Mouse (Mus musculus) forebrain, embryonic 15.5 days (tissue): ENCODE data around the gene Hoxd4. TPM values are rescaled to one million over a fixed set of nuclear protein-coding genes. Genes with fewer than 3 reads are reported as not detected.

ENCODE experiments used
- ATAC-seq: fragments of 200-750 bp; cut with Nextera tagmentation; replicated peaks from 2 replicates; pipeline ENCODE4 v1.8.0; 2017; ENCODE audit warnings: mild to moderate bottlenecking, moderate TSS enrichment, moderate library complexity
- H3K27ac ChIP-seq: fragments of 300-500 bp; sonication (generic); replicated peaks from 2 replicates; pipeline ENCODE4 v1.5.1; 2015; ENCODE audit warnings: mild to moderate bottlenecking, inconsistent platforms
- H3K27me3 ChIP-seq: fragments of 300-500 bp; sonication (generic); 2 replicates; pipeline ENCODE4 v1.6.1; 2015; ENCODE audit warnings: inconsistent platforms
- H3K36me3 ChIP-seq: fragments of 300-500 bp; sonication (generic); 2 replicates; pipeline ENCODE4 v1.6.1; 2015; ENCODE audit warnings: mild to moderate bottlenecking, inconsistent platforms
- H3K4me1 ChIP-seq: fragments of 300-500 bp; sonication (generic); 2 replicates; pipeline ENCODE4 v1.6.1; 2015; ENCODE audit warnings: inconsistent platforms
- H3K4me2 ChIP-seq: fragments of 300-500 bp; sonication (generic); replicated peaks from 2 replicates; pipeline ENCODE4 v1.6.1; 2015; ENCODE audit warnings: mild to moderate bottlenecking, inconsistent platforms
- H3K4me3 ChIP-seq: fragments of 300-500 bp; sonication (generic); 2 replicates; pipeline ENCODE4 v1.5.1; 2015; ENCODE audit warnings: mild to moderate bottlenecking, inconsistent platforms
- H3K9ac ChIP-seq: fragments of 300-500 bp; sonication (generic); replicated peaks from 2 replicates; pipeline ENCODE4 v1.6.1; 2015; ENCODE audit warnings: mild to moderate bottlenecking, inconsistent platforms
- H3K9me3 ChIP-seq: fragments of 300-500 bp; sonication (generic); 2 replicates; pipeline ENCODE4 v1.6.1; 2016; ENCODE audit warnings: inconsistent platforms
- WGBS: fragments of 180-500 bp; shearing (Covaris S2); methylation state at CpG from one replicate; pipeline ENCODE4 v1.1.7; 2015; ENCODE audit warnings: mixed read lengths; 5-methylcytosine and 5-hydroxymethylcytosine counted together
- polyA plus RNA-seq: library from polyadenylated mRNA; unstranded; fragments of >200 nt; fragmentation: Nextera tagmentation; extraction: Ambion mirVana; gene quantifications from 2 replicates; pipeline ENCODE4 v1.2.1, GENCODE M21; 2015

The Hoxd4 gene
- polyA plus RNA-seq, 1 experiment from 2014 or later = not detected

- no peak for ATAC-seq
- H3K9me3 ChIP-seq = no peaks in the 10 kb centered on the region
- peaks cover 97% of the 10 kb centered on the region for H3K27me3 ChIP-seq
- WGBS = 3% methylated on average over 2 of the region's 2 CpGs
- peaks cover 4% of the 10 kb centered on the region; the same call in 1 of the 2 replicates for H3K4me1 ChIP-seq
- H3K27ac ChIP-seq = no peak overlapping the region
- H3K36me3 ChIP-seq = no peaks in the 10 kb centered on the region
- H3K9ac ChIP-seq = no peak overlapping the region
- no peak overlapping the region for H3K4me3 ChIP-seq
- no peak overlapping the region for H3K4me2 ChIP-seq
Observed at GRCm38 (mm10) chr2:74739476-74739800, 27.7 kb downstream of the Hoxd4 start.

- peaks cover 97% of the 10 kb centered on the region for H3K27me3 ChIP-seq
- WGBS = under 1% methylated on average over 14 of the region's 14 CpGs
- no peak overlapping the region for H3K4me3 ChIP-seq
Observed at GRCm38 (mm10) chr2:74739869-74740268, 28.1 kb downstream of the Hoxd4 start.

GRCm38 (mm10) chr2:74740311-74741091 lies 28.8 kb downstream of the Hoxd4 start:
- H3K9me3 ChIP-seq = no peaks in the 10 kb centered on the region
- no peak overlapping the region for H3K4me3 ChIP-seq
- H3K4me1 ChIP-seq = peaks cover 4% of the 10 kb centered on the region; the same call in 1 of the 2 replicates
- no peak overlapping the region for H3K9ac ChIP-seq
- WGBS = under 1% methylated on average over 43 of the region's 43 CpGs
- peaks cover 97% of the 10 kb centered on the region for H3K27me3 ChIP-seq
- no peak overlapping the region for H3K27ac ChIP-seq
- ATAC-seq = no peak
- H3K4me2 ChIP-seq = no peak overlapping the region
- H3K36me3 ChIP-seq = no peaks in the 10 kb centered on the region

More at GRCm38 (mm10) chr2:74739869-74740268, 28.1 kb downstream of the Hoxd4 start:
- no peaks in the 10 kb centered on the region for H3K9me3 ChIP-seq
- no peak overlapping the region for H3K27ac ChIP-seq
- no peaks in the 10 kb centered on the region for H3K36me3 ChIP-seq
- H3K9ac ChIP-seq = no peak overlapping the region
- no peak overlapping the region for H3K4me2 ChIP-seq
- no peak for ATAC-seq
- peaks cover 4% of the 10 kb centered on the region; the same call in 1 of the 2 replicates for H3K4me1 ChIP-seq

GRCm38 (mm10) chr2:74741252-74741978 lies 29.7 kb downstream of the Hoxd4 start:
- Histone ChIP-seq H3K4me2 (no peak overlapping the region), H3K4me1 (no peaks in the 10 kb centered on the region), H3K9ac (no peak overlapping the region), H3K9me3 (no peaks in the 10 kb centered on the region), H3K4me3 (no peak overlapping the region), H3K36me3 (no peaks in the 10 kb centered on the region), H3K27ac (no peak overlapping the region), H3K27me3 (peaks cover 97% of the 10 kb centered on the region)
- WGBS = 30% methylated on average over 2 of the region's 3 CpGs
- ATAC-seq = no peak

- no peak overlapping the region for H3K27ac ChIP-seq
- H3K36me3 ChIP-seq = no peaks in the 10 kb centered on the region
- no peak overlapping the region for H3K9ac ChIP-seq
- H3K4me2 ChIP-seq = no peak overlapping the region
- no peak overlapping the region for H3K4me3 ChIP-seq
- no peaks in the 10 kb centered on the region for H3K9me3 ChIP-seq
- ATAC-seq = no peak
- H3K4me1 ChIP-seq = no peaks in the 10 kb centered on the region
- peaks cover 97% of the 10 kb centered on the region for H3K27me3 ChIP-seq
Observed at GRCm38 (mm10) chr2:74741979-74742277, 30.2 kb downstream of the Hoxd4 start.

- no peak overlapping the region for H3K9ac ChIP-seq
- WGBS = under 1% methylated on average over 6 of the region's 6 CpGs
- peaks cover 9% of the 10 kb centered on the region for H3K4me1 ChIP-seq
- H3K27ac ChIP-seq = no peak overlapping the region
- H3K27me3 ChIP-seq = peaks cover 96% of the 10 kb centered on the region
- H3K9me3 ChIP-seq = no peaks in the 10 kb centered on the region
- ATAC-seq = no peak
- H3K4me3 ChIP-seq = no peak overlapping the region
- H3K36me3 ChIP-seq = no peaks in the 10 kb centered on the region
- no peak overlapping the region for H3K4me2 ChIP-seq
Observed at GRCm38 (mm10) chr2:74745540-74746297, 34.0 kb downstream of the Hoxd4 start.

GRCm38 (mm10) chr2:74746298-74746921 lies 34.7 kb downstream of the Hoxd4 start:
- peaks cover 98% of the 10 kb centered on the region for H3K27me3 ChIP-seq
- no peak overlapping the region for H3K27ac ChIP-seq
- 0 out of 2 replicates have a peak overlapping the region, but pooled peaks have one; percentile 4 for H3K4me3 ChIP-seq
- H3K9ac ChIP-seq = no peak overlapping the region
- 1% methylated on average over 58 of the region's 58 CpGs for WGBS
- no peaks in the 10 kb centered on the region for H3K36me3 ChIP-seq
- H3K9me3 ChIP-seq = no peaks in the 10 kb centered on the region
- H3K4me1 ChIP-seq = peaks cover 9% of the 10 kb centered on the region
- ATAC-seq = no peak
- no peak overlapping the region for H3K4me2 ChIP-seq

- ATAC-seq = no peak
- Histone ChIP-seq H3K27me3 (peaks cover 98% of the 10 kb centered on the region), H3K9ac (no peak overlapping the region), H3K27ac (no peak overlapping the region), H3K4me1 (peaks cover 9% of the 10 kb centered on the region), H3K9me3 (no peaks in the 10 kb centered on the region), H3K36me3 (no peaks in the 10 kb centered on the region), H3K4me3 (no peak overlapping the region), H3K4me2 (no peak overlapping the region)
- WGBS = under 1% methylated on average over 24 of the region's 24 CpGs
Observed at GRCm38 (mm10) chr2:74747006-74747405, 35.3 kb downstream of the Hoxd4 start.

GRCm38 (mm10) chr2:74747661-74748141 lies 36.0 kb downstream of the Hoxd4 start:
- no peak overlapping the region for H3K4me3 ChIP-seq
- peaks cover 10% of the 10 kb centered on the region for H3K4me1 ChIP-seq
- no peaks in the 10 kb centered on the region for H3K36me3 ChIP-seq
- no peak overlapping the region for H3K4me2 ChIP-seq
- WGBS = 5% methylated on average over 11 of the region's 11 CpGs
- no peak for ATAC-seq
- no peaks in the 10 kb centered on the region for H3K9me3 ChIP-seq
- no peak overlapping the region for H3K9ac ChIP-seq
- H3K27me3 ChIP-seq = peaks cover 96% of the 10 kb centered on the region
- no peak overlapping the region for H3K27ac ChIP-seq

GRCm38 (mm10) chr2:74748436-74748995 lies 36.8 kb downstream of the Hoxd4 start:
- no peak for ATAC-seq
- no peak overlapping the region for H3K9ac ChIP-seq
- no peak overlapping the region for H3K27ac ChIP-seq
- peaks cover 15% of the 10 kb centered on the region for H3K4me1 ChIP-seq
- H3K4me2 ChIP-seq = no peak overlapping the region
- WGBS = 2% methylated on average over 9 of the region's 9 CpGs
- H3K4me3 ChIP-seq = no peak overlapping the region
- peaks cover 98% of the 10 kb centered on the region for H3K27me3 ChIP-seq
- no peaks in the 10 kb centered on the region for H3K9me3 ChIP-seq
- H3K36me3 ChIP-seq = no peaks in the 10 kb centered on the region

- Histone ChIP-seq H3K4me2 (peak overlapping the region; percentile 12), H3K27me3 (peaks cover 98% of the 10 kb centered on the region), H3K9me3 (no peaks in the 10 kb centered on the region), H3K4me3 (no peak overlapping the region), H3K9ac (no peak overlapping the region), H3K36me3 (no peaks in the 10 kb centered on the region), H3K27ac (no peak overlapping the region), H3K4me1 (peaks cover 15% of the 10 kb centered on the region)
- ATAC-seq = no peak
- under 1% methylated on average over 47 of the region's 47 CpGs for WGBS
Observed at GRCm38 (mm10) chr2:74749337-74750121, 37.8 kb downstream of the Hoxd4 start.
